Mouse (Mus musculus) megakaryocyte progenitor cell, adult 5-6 weeks (primary cell): ENCODE results near the gene Mtfmt. TPM values are rescaled to one million over a fixed set of nuclear protein-coding genes. Genes with fewer than 3 reads are reported as not detected.

ENCODE experiments used
- ATAC-seq: replicated peaks from 2 replicates; pipeline ENCODE4 v1.8.0; 2016; ENCODE audit warnings: mild to moderate bottlenecking, moderate TSS enrichment, inconsistent platforms; ENCODE audit not compliant: poor library complexity
- total RNA-seq, 2 experiments: library from RNA; stranded (forward) in 1 of 2; stranded (reverse) in 1 of 2; fragments of 157-497, 149-512 nt in 1 of 2; fragments of 200-1000 nt in 1 of 2; gene quantifications; 2 replicates each; pipeline versions ENCODE4 v1.2.3 to v1.2.4; 2015 to 2017

Gene Mtfmt
- total RNA-seq, 2 experiments from 2014 or later, result 19.5 to 27.2 TPM

DNA sequence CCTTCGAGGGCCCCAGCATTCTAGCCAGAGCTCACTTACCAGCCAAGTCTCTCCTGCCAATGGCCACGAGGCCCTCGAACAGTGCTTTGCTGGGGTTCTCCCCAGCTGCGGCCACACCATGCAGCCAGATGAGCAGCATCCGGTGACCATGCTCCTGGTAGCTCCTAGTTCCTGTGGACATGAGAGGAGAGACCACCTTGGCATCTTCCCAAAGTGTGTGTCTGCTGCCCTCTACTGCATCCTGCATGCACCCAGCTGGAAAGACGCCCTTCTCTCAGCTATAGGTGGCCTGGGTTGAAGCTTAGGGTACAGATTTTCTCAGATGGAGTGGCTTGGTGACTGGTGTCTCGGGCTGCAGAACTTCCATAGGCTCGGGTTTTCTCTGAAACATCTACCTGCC is 66.6 kb downstream of the Mtfmt start:
- 0 out of 2 replicates have a peak, but pooled peaks have one; percentile 37 for ATAC-seq

Other genes with a start within 250 kb of the Mtfmt start
- gene Parp16, start 240.4 kb upstream of the Mtfmt start, total RNA-seq (2015), result 3.2 and 3.3 TPM in 2 replicates
- 2.8 and 3.1 TPM in 2 replicates for gene Parp16, start 240.4 kb upstream of the Mtfmt start, total RNA-seq (2017)
- not detected in 2 replicates for gene Cilp, start 170.6 kb upstream of the Mtfmt start, total RNA-seq (2015)
- gene Cilp, start 170.6 kb upstream of the Mtfmt start, total RNA-seq (2017), result not detected in 2 replicates
- 24.8 and 26.4 TPM in 2 replicates for gene Clpx, start 141.5 kb upstream of the Mtfmt start, total RNA-seq (2015)
- 46.6 and 51.4 TPM in 2 replicates for gene Clpx, start 141.5 kb upstream of the Mtfmt start, total RNA-seq (2017)
- gene Pdcd7, start 89.7 kb upstream of the Mtfmt start, total RNA-seq (2015), result 16.8 and 20.1 TPM in 2 replicates
- gene Pdcd7, start 89.7 kb upstream of the Mtfmt start, total RNA-seq (2017), result 18.2 and 28.5 TPM in 2 replicates
- gene Ubap1l, start 74.7 kb upstream of the Mtfmt start, total RNA-seq (2015), result not detected in 2 replicates
- 0.57 TPM in 1 of 2 replicates, not detected in the other for gene Ubap1l, start 74.7 kb upstream of the Mtfmt start, total RNA-seq (2017)
- 0.10 TPM in 1 of 2 replicates, not detected in the other for gene Kbtbd13, start 44.1 kb upstream of the Mtfmt start, total RNA-seq (2015)
- 0.17 and 0.37 TPM in 2 replicates for gene Kbtbd13, start 44.1 kb upstream of the Mtfmt start, total RNA-seq (2017)
- gene Rasl12, start 37.3 kb upstream of the Mtfmt start, total RNA-seq (2015), result not detected in 2 replicates
- gene Rasl12, start 37.3 kb upstream of the Mtfmt start, total RNA-seq (2017), result not detected in 2 replicates
- not detected in 2 replicates for gene Slc51b, start 12.8 kb upstream of the Mtfmt start, total RNA-seq (2015)
- gene Slc51b, start 12.8 kb upstream of the Mtfmt start, total RNA-seq (2017), result not detected in 2 replicates
- 56.3 and 57.2 TPM in 2 replicates for gene Spg21, start 25.2 kb downstream of the Mtfmt start, total RNA-seq (2015)
- gene Spg21, start 25.2 kb downstream of the Mtfmt start, total RNA-seq (2017), result 62.7 and 75.8 TPM in 2 replicates
- gene Ankdd1a, start 84.4 kb downstream of the Mtfmt start, total RNA-seq (2015), result not detected in 2 replicates
- not detected in 2 replicates for gene Ankdd1a, start 84.4 kb downstream of the Mtfmt start, total RNA-seq (2017)
- 17.9 and 19.0 TPM in 2 replicates for gene Plekho2, start 144.3 kb downstream of the Mtfmt start, total RNA-seq (2015)
- 12.8 and 15.3 TPM in 2 replicates for gene Plekho2, start 144.3 kb downstream of the Mtfmt start, total RNA-seq (2017)
- 8.1 and 8.4 TPM in 2 replicates for gene Pif1, start 151.4 kb downstream of the Mtfmt start, total RNA-seq (2015)
- 12.0 and 14.5 TPM in 2 replicates for gene Pif1, start 151.4 kb downstream of the Mtfmt start, total RNA-seq (2017)
- gene Rbpms2, start 193.9 kb downstream of the Mtfmt start, total RNA-seq (2015), result 0.15 and 0.20 TPM in 2 replicates
- gene Rbpms2, start 193.9 kb downstream of the Mtfmt start, total RNA-seq (2017), result 0.41 TPM in 1 of 2 replicates, not detected in the other
- 8.3 and 15.7 TPM in 2 replicates for gene Oaz2, start 232.2 kb downstream of the Mtfmt start, total RNA-seq (2015)
- 34.4 and 37.3 TPM in 2 replicates for gene Oaz2, start 232.2 kb downstream of the Mtfmt start, total RNA-seq (2017)